Mouse (Mus musculus) spleen, adult 2 months (tissue): ENCODE results near the gene Bpifa6. TPM values are rescaled to one million over a fixed set of nuclear protein-coding genes. Genes with fewer than 3 reads are reported as not detected.

Experiments used
- DNase-seq, 2 experiments: peaks; one replicate each; pipeline versions ENCODE4 v3.0.0 to v3.0.0-alpha.2; 2012 to 2021; ENCODE audit warnings: low spot score in 2 of 2, low read depth in 1 of 2
- H3K27ac ChIP-seq: fragments of 200-500 bp; 2 replicates; pipeline ENCODE4 v1.5.1; 2012; ENCODE audit warnings: low read length, inconsistent platforms; ENCODE audit not compliant: insufficient read depth
- H3K27me3 ChIP-seq: fragments of 200-500 bp; 2 replicates; pipeline ENCODE4 v1.6.1; 2012; ENCODE audit warnings: mild to moderate bottlenecking, moderate library complexity, low read length, inconsistent platforms; ENCODE audit not compliant: control insufficient read depth, insufficient read depth
- H3K36me3 ChIP-seq: fragments of 200-500 bp; 2 replicates; pipeline ENCODE4 v1.6.1; 2012; ENCODE audit warnings: mild to moderate bottlenecking, low read length, inconsistent platforms; ENCODE audit not compliant: control insufficient read depth, insufficient read depth
- H3K4me1 ChIP-seq: fragments of 200-500 bp; 2 replicates; pipeline ENCODE4 v1.6.1; 2011; ENCODE audit warnings: inconsistent platforms; ENCODE audit not compliant: control insufficient read depth, insufficient read depth, insufficient read length
- H3K4me3 ChIP-seq: fragments of 200-500 bp; 2 replicates; pipeline ENCODE4 v1.5.1; 2011; ENCODE audit warnings: mild to moderate bottlenecking, inconsistent platforms; ENCODE audit not compliant: insufficient read depth, insufficient read length; ENCODE audit errors: extremely low read depth
- CTCF ChIP-seq: fragments of 200-500 bp; IDR thresholded peaks from 2 replicates; pipeline ENCODE4 v1.5.1; 2011; ENCODE audit warnings: mild to moderate bottlenecking, inconsistent platforms; ENCODE audit not compliant: insufficient read depth, insufficient read length, insufficient replicate concordance; ENCODE audit errors: extremely low read depth
- POLR2A ChIP-seq: fragments of 200-500 bp; IDR thresholded peaks from 2 replicates; pipeline ENCODE4 v1.6.1; 2011; ENCODE audit warnings: low read depth, low read length, inconsistent platforms
- WGBS: fragments of 180-500 bp; shearing (Covaris S2); methylation state at CpG from one replicate; pipeline ENCODE4 v1.1.7; 2018; 5-methylcytosine and 5-hydroxymethylcytosine counted together
- polyA plus RNA-seq: library from polyadenylated mRNA; depleted of rRNA; stranded (reverse); fragments of >200 nt; gene quantifications from 2 replicates; pipeline ENCODE4 v1.2.3, GENCODE M21; 2012

The Bpifa6 gene
- polyA plus RNA-seq, 1 experiment = not detected

DNA sequence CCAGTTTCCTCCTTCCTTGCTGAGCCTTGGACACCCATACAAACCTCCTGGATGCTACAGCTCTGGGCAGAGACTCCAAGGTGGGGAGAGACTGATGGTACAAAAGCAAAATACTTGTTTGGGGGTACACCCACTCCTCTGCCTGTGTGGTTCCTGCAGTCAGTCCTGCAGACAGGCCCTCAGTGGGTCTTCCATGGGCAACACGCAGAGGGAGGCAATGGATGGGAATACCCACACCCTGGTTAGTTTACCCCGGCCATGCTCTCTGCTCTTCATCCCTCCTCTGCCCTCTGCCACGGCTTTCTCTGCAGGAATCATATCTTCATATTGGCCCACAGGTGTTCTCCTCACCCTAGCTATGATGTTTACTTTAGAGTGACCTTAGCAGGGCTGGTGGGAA, 25.8 kb downstream of the Bpifa6 start:
- no peak for DNase-seq
- Histone ChIP-seq H3K4me1 (no peaks in the 10 kb centered on the region), H3K4me3 (no peak overlapping the region), H3K27me3 (no peaks in the 10 kb centered on the region), H3K27ac (no peak overlapping the region), H3K36me3 (no peaks in the 10 kb centered on the region)
- TF ChIP-seq POLR2A (no peak), CTCF (no peak)
- WGBS = 77% methylated on average over 3 of the region's 3 CpGs

DNA sequence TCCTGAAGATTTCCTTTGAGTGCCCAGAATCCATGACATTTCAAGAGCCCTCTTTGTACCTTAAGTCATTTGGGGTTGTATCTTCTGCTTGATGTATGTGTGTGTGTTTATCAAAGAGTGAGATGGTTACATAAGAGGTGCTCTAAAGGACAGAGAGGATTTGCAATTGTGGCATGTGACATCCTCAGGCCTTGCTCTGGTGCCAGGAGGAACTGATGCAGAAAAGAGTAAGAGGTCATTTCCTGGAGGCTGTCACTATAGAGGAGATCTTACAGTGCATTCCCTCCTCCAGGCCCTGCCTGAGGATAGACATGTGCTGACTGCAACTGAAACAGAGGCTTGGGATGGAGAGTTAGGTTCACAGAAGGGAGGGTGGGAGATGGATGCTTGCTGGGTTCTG, 26.3 kb downstream of the Bpifa6 start:
- no peaks in the 10 kb centered on the region for H3K27me3 ChIP-seq
- no peak for TF ChIP-seq POLR2A
- no peak for TF ChIP-seq CTCF
- no peaks in the 10 kb centered on the region for H3K4me1 ChIP-seq
- DNase-seq = no peak
- no peak overlapping the region for H3K27ac ChIP-seq
- H3K36me3 ChIP-seq = no peaks in the 10 kb centered on the region
- no peak overlapping the region for H3K4me3 ChIP-seq

DNA sequence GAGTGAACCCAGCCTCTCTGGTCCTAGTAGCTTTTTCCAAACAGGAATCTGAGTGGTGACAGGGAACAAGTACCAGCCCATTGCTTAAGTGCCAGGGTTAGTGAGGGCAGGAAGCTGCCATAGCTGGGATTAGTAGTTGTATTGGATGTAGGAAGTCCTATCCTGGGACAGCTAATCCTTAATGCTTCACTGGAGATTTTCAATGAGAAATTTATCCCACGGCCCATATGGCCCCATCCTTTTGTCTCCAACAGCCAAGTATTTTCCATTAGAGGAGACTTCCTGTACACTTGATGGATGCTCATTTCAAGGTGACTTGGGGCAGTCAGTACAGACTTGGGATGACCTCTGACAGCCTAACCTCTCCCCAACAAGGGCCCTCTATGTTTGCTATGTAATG, 29.7 kb downstream of the Bpifa6 start:
- H3K27ac ChIP-seq = no peak overlapping the region
- no peaks in the 10 kb centered on the region for H3K36me3 ChIP-seq
- TF ChIP-seq CTCF (no peak), POLR2A (no peak)
- WGBS = 80% methylated on average over 1 of the region's 1 CpGs
- DNase-seq = no peak
- H3K27me3 ChIP-seq = no peaks in the 10 kb centered on the region
- H3K4me1 ChIP-seq = no peaks in the 10 kb centered on the region
- H3K4me3 ChIP-seq = no peak overlapping the region

DNA sequence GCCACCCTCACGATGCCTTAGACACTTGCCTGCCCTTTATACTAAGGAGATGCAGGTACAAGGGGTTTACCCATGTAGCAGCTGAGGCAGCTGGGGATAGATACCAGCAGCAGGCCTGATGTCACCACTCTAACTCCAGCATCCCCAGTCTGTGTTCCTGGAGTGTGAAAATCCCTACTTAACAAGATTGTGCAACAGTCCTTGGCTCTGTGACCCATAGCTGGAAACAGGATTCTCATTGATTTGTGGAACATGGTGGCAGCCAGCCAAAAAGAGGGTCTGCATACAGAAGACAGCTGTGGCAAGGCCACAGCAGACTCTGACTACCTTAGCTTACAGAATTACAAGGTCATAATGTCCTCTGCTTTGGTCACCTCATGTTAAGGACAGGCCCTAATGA, 30.3 kb downstream of the Bpifa6 start:
- H3K4me1 ChIP-seq = no peaks in the 10 kb centered on the region
- H3K27ac ChIP-seq = no peak overlapping the region
- H3K36me3 ChIP-seq = no peaks in the 10 kb centered on the region
- no peak overlapping the region for H3K4me3 ChIP-seq
- H3K27me3 ChIP-seq = no peaks in the 10 kb centered on the region
- no peak for DNase-seq
- WGBS = 74% methylated on average over 1 of the region's 1 CpGs
- TF ChIP-seq POLR2A = no peak
- no peak for TF ChIP-seq CTCF

DNA sequence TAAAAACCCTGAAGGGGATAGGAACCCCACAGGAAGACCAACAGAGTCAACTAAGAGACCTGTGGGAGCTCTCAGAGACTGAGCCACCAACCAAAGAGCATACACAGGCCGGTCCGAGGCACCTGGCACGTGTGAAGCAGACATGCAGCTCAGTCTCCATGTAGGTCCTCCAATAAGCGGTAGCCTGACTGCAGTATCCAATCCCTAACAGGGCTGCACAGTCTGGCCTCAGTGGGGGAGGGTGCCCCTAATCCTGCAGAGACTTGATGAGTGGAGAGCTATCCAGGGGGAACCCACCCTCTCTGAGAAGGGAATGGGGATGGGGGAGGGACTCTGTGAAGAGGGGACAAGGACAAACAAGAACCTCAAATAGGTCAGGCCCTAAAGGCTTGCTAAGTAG, 31.0 kb downstream of the Bpifa6 start:
- DNase-seq = no peak
- TF ChIP-seq POLR2A = no peak
- Histone ChIP-seq H3K36me3 (no peaks in the 10 kb centered on the region), H3K4me3 (no peak overlapping the region), H3K27ac (no peak overlapping the region), H3K27me3 (no peaks in the 10 kb centered on the region), H3K4me1 (no peaks in the 10 kb centered on the region)
- 88% methylated on average over 4 of the region's 4 CpGs for WGBS

DNA sequence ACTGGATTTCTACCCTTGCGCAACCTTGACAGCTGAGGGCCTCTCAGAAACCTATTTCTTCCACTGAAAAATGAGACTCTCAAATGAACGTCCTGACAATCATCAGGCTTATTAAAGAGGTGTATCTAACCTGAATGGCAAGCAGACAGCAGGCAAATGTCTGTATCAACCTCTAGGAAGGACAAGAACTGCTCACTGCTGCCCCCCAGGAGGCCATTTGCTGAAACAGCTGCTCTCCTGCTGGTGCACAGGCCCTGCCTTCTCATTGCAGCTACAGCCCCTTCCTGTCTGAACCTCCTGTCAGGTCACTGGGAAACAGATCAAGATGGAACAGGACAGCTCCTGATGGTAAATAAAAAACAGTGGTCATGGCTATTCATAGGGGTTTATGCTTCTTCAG, 31.6 kb downstream of the Bpifa6 start:
- H3K4me3 ChIP-seq = no peak overlapping the region
- no peaks in the 10 kb centered on the region for H3K4me1 ChIP-seq
- no peak overlapping the region for H3K27ac ChIP-seq
- 69% methylated on average over 2 of the region's 2 CpGs for WGBS
- no peak for DNase-seq
- H3K36me3 ChIP-seq = no peaks in the 10 kb centered on the region
- TF ChIP-seq CTCF (no peak), POLR2A (no peak)
- no peaks in the 10 kb centered on the region for H3K27me3 ChIP-seq

DNA sequence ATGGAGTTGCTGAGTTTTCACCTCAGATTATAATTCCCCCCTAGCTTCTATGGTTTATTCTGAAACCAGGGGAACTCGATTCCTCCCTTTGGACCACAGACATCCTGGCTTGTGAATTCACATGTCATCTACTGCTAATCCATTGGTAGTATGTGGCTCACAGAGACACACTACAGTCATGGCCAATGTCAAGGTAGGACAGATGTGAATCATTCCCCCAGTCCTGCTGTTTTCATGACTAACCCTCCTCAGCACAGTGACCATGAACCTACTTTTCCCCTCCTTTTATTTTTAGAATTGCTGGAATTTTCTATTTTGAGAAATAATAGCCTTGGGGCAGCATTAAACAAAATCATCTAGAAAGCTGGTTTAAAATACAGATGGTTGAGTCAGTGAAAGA, 32.6 kb downstream of the Bpifa6 start:
- 64% methylated on average over 1 of the region's 1 CpGs for WGBS
- no peak overlapping the region for H3K4me3 ChIP-seq
- no peaks in the 10 kb centered on the region for H3K36me3 ChIP-seq
- DNase-seq = no peak
- TF ChIP-seq CTCF = no peak
- no peak for TF ChIP-seq POLR2A
- H3K27ac ChIP-seq = no peak overlapping the region
- no peaks in the 10 kb centered on the region for H3K4me1 ChIP-seq
- no peaks in the 10 kb centered on the region for H3K27me3 ChIP-seq
